Mouse (Mus musculus): Measurements from ENCODE around the gene Tbxas1.

DNA sequence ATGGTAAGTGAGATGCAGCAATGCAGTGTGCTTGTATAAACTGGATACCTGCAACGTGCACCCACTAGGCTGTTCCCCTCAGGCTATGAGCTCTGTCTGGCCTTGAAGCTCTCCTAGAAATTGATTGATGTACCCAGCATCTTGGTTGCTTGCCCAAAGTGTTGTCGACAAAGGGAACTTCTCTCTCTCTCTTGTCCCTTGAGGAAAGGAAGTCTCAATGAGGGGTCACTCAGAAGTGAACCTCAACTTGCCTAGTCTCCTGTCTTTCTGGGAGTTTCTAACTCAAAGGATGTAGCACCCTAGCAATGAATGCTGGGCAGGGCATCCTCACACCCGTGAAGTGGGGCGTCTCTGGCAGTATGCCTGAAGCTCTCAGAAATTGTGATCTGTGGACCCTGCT is 161.0 kb downstream of the Tbxas1 start:
- TF ChIP-seq CTCF (IDR thresholded peaks at IDR 0.05; ENCODE audit: low read depth) (no peak), EP300 (optimal IDR thresholded peaks at IDR 0.05) (no peak)
